Mouse (Mus musculus) spleen, adult 18-20 months (tissue): Measurements from ENCODE around the gene Nt5c1b.

Experiments
- DNase-seq, 2 experiments: peaks; one replicate each; pipeline ENCODE4 v3.0.0; 2022; ENCODE audit warnings: mixed read lengths in 2 of 2

Nt5c1b gene

GRCm38 (mm10) chr12:10369673-10370072 is at the start of gene Nt5c1b:
Gene Nt5c1b, plus strand, starts transcription at chr12:10369973.
- no peak for DNase-seq

GRCm38 (mm10) chr12:10327651-10328050 is 42.1 kb upstream of the Nt5c1b start:
- DNase-seq = no peak

GRCm38 (mm10) chr12:10329460-10329859 is 40.3 kb upstream of the Nt5c1b start:
- no peak for DNase-seq

- no peak for DNase-seq
Measured at GRCm38 (mm10) chr12:10340604-10341003, 29.2 kb upstream of the Nt5c1b start.

GRCm38 (mm10) chr12:10350706-10351105 is 19.1 kb upstream of the Nt5c1b start:
- no peak for DNase-seq

GRCm38 (mm10) chr12:10357756-10358155 is 12.0 kb upstream of the Nt5c1b start:
- DNase-seq = no peak

- DNase-seq = peak; percentile 91 to 97
Measured at GRCm38 (mm10) chr12:10390671-10391441, 21.1 kb downstream of the Nt5c1b start, which contains the start of gene Rdh14. Gene Rdh14, plus strand, starts transcription at chr12:10390772.

- DNase-seq = no peak
Measured at GRCm38 (mm10) chr12:10400788-10401187, 31.0 kb downstream of the Nt5c1b start.

GRCm38 (mm10) chr12:10402421-10403115 is 32.8 kb downstream of the Nt5c1b start:
- DNase-seq = no peak

- DNase-seq = no peak
Measured at GRCm38 (mm10) chr12:10410511-10411179, 40.9 kb downstream of the Nt5c1b start.

GRCm38 (mm10) chr12:10411453-10411852 is 41.7 kb downstream of the Nt5c1b start:
- DNase-seq = no peak

- no peak for DNase-seq
Measured at GRCm38 (mm10) chr12:10422347-10422746, 52.6 kb downstream of the Nt5c1b start.

- DNase-seq = no peak
Measured at GRCm38 (mm10) chr12:10425982-10426863, 56.5 kb downstream of the Nt5c1b start.

GRCm38 (mm10) chr12:10430999-10431398 is 61.2 kb downstream of the Nt5c1b start:
- no peak for DNase-seq

GRCm38 (mm10) chr12:10438054-10439001 is 68.6 kb downstream of the Nt5c1b start:
- DNase-seq = peak; percentile 15 to 73
